Comparison of ENCODE assay signal across 19 mouse cellular contexts in the genomic region with DNA sequence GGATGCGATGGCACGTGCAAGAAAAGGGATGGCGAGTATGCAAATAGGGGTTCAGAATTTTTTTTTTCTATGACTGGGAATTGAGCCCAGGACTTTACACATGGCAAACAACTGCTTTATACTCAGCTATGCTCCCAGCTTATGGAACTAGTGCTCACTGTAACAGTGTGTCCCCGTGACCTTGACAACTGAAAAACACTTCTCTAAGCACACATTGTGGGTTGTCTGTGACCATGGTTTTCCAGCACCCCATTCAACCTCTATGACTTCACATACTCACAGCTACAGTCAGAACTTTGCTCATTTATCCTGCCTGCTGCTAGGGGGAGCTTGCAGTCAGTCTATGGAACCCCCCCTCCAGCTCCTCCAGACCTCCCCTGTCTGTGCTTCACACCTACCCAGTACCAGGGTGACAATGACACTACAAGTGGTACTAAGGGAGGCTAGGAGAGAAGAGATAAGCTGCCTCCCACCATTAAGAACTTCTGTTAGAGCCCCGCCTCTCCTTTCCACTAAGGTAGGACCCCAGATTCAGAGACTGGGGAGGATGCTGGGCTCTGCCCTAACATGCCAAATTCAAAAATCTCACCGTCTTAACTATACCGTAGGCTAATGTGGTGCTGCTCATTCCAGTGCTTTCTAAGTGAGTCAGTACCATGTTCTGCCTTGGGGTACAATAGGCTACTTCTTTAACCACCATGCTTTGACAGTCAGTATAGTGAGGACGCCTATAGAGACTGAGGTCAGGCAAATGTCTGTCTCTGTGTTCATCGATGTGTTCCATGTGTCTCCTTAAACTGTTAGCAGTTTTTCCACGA.
DNase-seq lines count a peak whose midpoint lies in the region; ATAC-seq lines count a peak whose summit lies in the region.
"Had no signal": no experiment of that assay in that cellular context is flagged by ENCODE, and none has a peak within 500 bp of the region (broad histone marks: within the 10 kb centered on the region; RNA-seq: fewer than 3 reads in every experiment).

No protein-coding gene starts in this region.

- peak; percentile 15 for DNase-seq in forebrain, embryonic 14.5 days (ENCODE audit: low spot score)
- no peak for DNase-seq in heart, postnatal 25 days (ENCODE audit: low spot score)
- DNase-seq in lung, postnatal 10 days, result no peak
- peak; percentile 44 for DNase-seq in thymus, postnatal 25 days
- DNase-seq: adrenal gland, postnatal 14 days; cerebellum, postnatal 25 days; kidney, adult 9 months; kidney, postnatal 4 days; layer of hippocampus, postnatal 36 days; left cerebral cortex, postnatal 4 days; liver, embryonic 13.5 days had no signal

- H3K9ac ChIP-seq in forebrain, embryonic 14.5 days (ENCODE audit: low read length), result no peak overlapping the region
- H3K9ac ChIP-seq in forebrain, embryonic 15.5 days (replicated peaks), result no peak overlapping the region
- no peak overlapping the region for H3K9ac ChIP-seq in heart, embryonic 16.5 days (ENCODE audit: low read length)
- no peak overlapping the region for H3K9ac ChIP-seq in lung, embryonic 15.5 days
- no peak overlapping the region for H3K9ac ChIP-seq in midbrain, embryonic 13.5 days (replicated peaks)
- H3K9ac ChIP-seq: liver, embryonic 13.5 days had no signal

- no peaks in the 10 kb centered on the region for H3K27me3 ChIP-seq in forebrain, embryonic 14.5 days (replicated peaks; ENCODE audit: control insufficient read depth, insufficient read depth, low read length)
- H3K27me3 ChIP-seq in forebrain, embryonic 15.5 days, result no peaks in the 10 kb centered on the region
- no peaks in the 10 kb centered on the region for H3K27me3 ChIP-seq in heart, embryonic 16.5 days (ENCODE audit: control insufficient read depth, insufficient read depth, low read length)
- H3K27me3 ChIP-seq in lung, embryonic 15.5 days, result no peaks in the 10 kb centered on the region
- no peaks in the 10 kb centered on the region for H3K27me3 ChIP-seq in midbrain, embryonic 13.5 days
- H3K27me3 ChIP-seq: CH12.LX; liver, embryonic 13.5 days had no signal

- H3K36me3 ChIP-seq in forebrain, embryonic 14.5 days (ENCODE audit: control insufficient read depth, insufficient read depth, low read length), result no peaks in the 10 kb centered on the region
- no peaks in the 10 kb centered on the region for H3K36me3 ChIP-seq in forebrain, embryonic 15.5 days
- peaks cover 11% of the 10 kb centered on the region for H3K36me3 ChIP-seq in heart, embryonic 16.5 days (ENCODE audit: control insufficient read depth, insufficient read depth)
- peaks cover 50% of the 10 kb centered on the region for H3K36me3 ChIP-seq in lung, embryonic 15.5 days
- H3K36me3 ChIP-seq in midbrain, embryonic 13.5 days, result no peaks in the 10 kb centered on the region

- H3K4me1 ChIP-seq in forebrain, embryonic 14.5 days (ENCODE audit: control insufficient read depth, insufficient read depth, low read length), result no peaks in the 10 kb centered on the region
- peaks cover 4% of the 10 kb centered on the region; the same call in 1 of the 2 replicates for H3K4me1 ChIP-seq in forebrain, embryonic 15.5 days
- peaks cover 26% of the 10 kb centered on the region for H3K4me1 ChIP-seq in heart, embryonic 16.5 days (ENCODE audit: control insufficient read depth, insufficient read depth, low read length)
- H3K4me1 ChIP-seq in lung, embryonic 15.5 days, result peaks cover 20% of the 10 kb centered on the region; the same call in 1 of the 2 replicates
- 0 out of 2 replicates have a peak, but pooled peaks cover 3% of the 10 kb centered on the region for H3K4me1 ChIP-seq in midbrain, embryonic 13.5 days (replicated peaks)
- H3K4me1 ChIP-seq: embryonic facial prominence, embryonic 10.5 days had no signal

- H3K27ac ChIP-seq in forebrain, embryonic 14.5 days (ENCODE audit: low read depth, low read length), result no peak overlapping the region
- H3K27ac ChIP-seq in forebrain, embryonic 15.5 days (replicated peaks), result no peak overlapping the region
- peak overlapping the region; percentile 49 for H3K27ac ChIP-seq in heart, embryonic 16.5 days (ENCODE audit: low read length)
- peak overlapping the region; percentile 84 for H3K27ac ChIP-seq in lung, embryonic 15.5 days
- H3K27ac ChIP-seq in midbrain, embryonic 13.5 days, result no peak overlapping the region
- H3K27ac ChIP-seq: embryonic facial prominence, embryonic 10.5 days; liver, embryonic 13.5 days had no signal

- no peak for ATAC-seq in forebrain, embryonic 14.5 days
- no peak; the same call in 1 of the 2 replicates for ATAC-seq in forebrain, embryonic 15.5 days (replicated peaks)
- peak; percentile 64; the same call in 1 of the 2 replicates for ATAC-seq in heart, embryonic 16.5 days (replicated peaks; ENCODE audit: extremely low read depth, insufficient read depth, low FRiP score)
- ATAC-seq in lung, embryonic 15.5 days (ENCODE audit: borderline replicate concordance, extremely low read depth, low FRiP score, low TSS enrichment), result peak; percentile 72
- ATAC-seq in midbrain, embryonic 13.5 days, result no peak
- ATAC-seq: midbrain, embryonic 16.5 days had no signal

- intact Hi-C loops in heart, postnatal 25 days (cut with DNase I), result loop anchor here (5.0 kb wide), 1 partner anchor 382 kb away; no protein-coding TSS in a partner anchor

- H3K9me3 ChIP-seq in forebrain, embryonic 14.5 days (replicated peaks; ENCODE audit: control insufficient read depth, low read length), result no peaks in the 10 kb centered on the region
- no peaks in the 10 kb centered on the region for H3K9me3 ChIP-seq in forebrain, embryonic 15.5 days
- H3K9me3 ChIP-seq in heart, embryonic 16.5 days (replicated peaks; ENCODE audit: control insufficient read depth, low read length), result no peaks in the 10 kb centered on the region
- H3K9me3 ChIP-seq in lung, embryonic 15.5 days, result no peaks in the 10 kb centered on the region
- no peaks in the 10 kb centered on the region for H3K9me3 ChIP-seq in midbrain, embryonic 13.5 days
- H3K9me3 ChIP-seq: embryonic facial prominence, embryonic 10.5 days; liver, embryonic 13.5 days had no signal

- no peak overlapping the region for H3K4me3 ChIP-seq in forebrain, embryonic 14.5 days (ENCODE audit: low read depth, low read length)
- H3K4me3 ChIP-seq in forebrain, embryonic 15.5 days, result no peak overlapping the region
- no peak overlapping the region for H3K4me3 ChIP-seq in heart, embryonic 16.5 days (ENCODE audit: low read length)
- H3K4me3 ChIP-seq in lung, embryonic 15.5 days, result no peak overlapping the region
- H3K4me3 ChIP-seq in midbrain, embryonic 13.5 days (replicated peaks), result no peak overlapping the region
- H3K4me3 ChIP-seq: embryonic facial prominence, embryonic 10.5 days; erythroblast, embryonic 14.5 days; liver, embryonic 13.5 days had no signal

- no peak overlapping the region for H3K4me2 ChIP-seq in forebrain, embryonic 14.5 days (ENCODE audit: low read length)
- no peak overlapping the region for H3K4me2 ChIP-seq in forebrain, embryonic 15.5 days (replicated peaks)
- H3K4me2 ChIP-seq in heart, embryonic 16.5 days (ENCODE audit: low read depth, low read length), result no peak overlapping the region
- no peak overlapping the region for H3K4me2 ChIP-seq in lung, embryonic 15.5 days
- no peak overlapping the region for H3K4me2 ChIP-seq in midbrain, embryonic 13.5 days (replicated peaks)
- H3K4me2 ChIP-seq: liver, embryonic 13.5 days had no signal

- 83% methylated on average over 10 of the region's 10 CpGs for WGBS in forebrain, embryonic 14.5 days
- WGBS in forebrain, embryonic 15.5 days, result 82% methylated on average over 10 of the region's 10 CpGs
- 73% methylated on average over 10 of the region's 10 CpGs for WGBS in heart, embryonic 16.5 days
- WGBS in lung, embryonic 15.5 days, result 69% methylated on average over 10 of the region's 10 CpGs
- 88% methylated on average over 10 of the region's 10 CpGs for WGBS in midbrain, embryonic 13.5 days

Comparison
In these comparisons a context has a peak if more than half of its experiments do, and no peak if none do; other contexts are left out.
1. ATAC-seq: peak in heart, embryonic 16.5 days (single experiment) and lung, embryonic 15.5 days (single experiment); none in forebrain, embryonic 14.5 days (single experiment), forebrain, embryonic 15.5 days (single experiment) and midbrain, embryonic 13.5 days (single experiment).
2. DNase-seq: peak in forebrain, embryonic 14.5 days (single experiment) and thymus, postnatal 25 days (single experiment); none in heart, postnatal 25 days (single experiment) and lung, postnatal 10 days (single experiment).
3. H3K27ac ChIP-seq: peak in heart, embryonic 16.5 days (single experiment) and lung, embryonic 15.5 days (single experiment); none in forebrain, embryonic 14.5 days (single experiment), forebrain, embryonic 15.5 days (single experiment) and midbrain, embryonic 13.5 days (single experiment).